Mouse (Mus musculus) cortical plate, adult 2 months (tissue): ENCODE measurements around the gene Rplp2. TPM values are rescaled to one million over a fixed set of nuclear protein-coding genes. Genes with fewer than 3 reads are reported as not detected.

Source experiments
- H3K27ac ChIP-seq: fragments of 200-500 bp; 2 replicates; pipeline ENCODE4 v1.5.1; 2012; ENCODE audit warnings: low read length, control low read depth, inconsistent platforms; ENCODE audit not compliant: insufficient read depth
- H3K4me1 ChIP-seq: fragments of 200-500 bp; 2 replicates; pipeline ENCODE4 v1.6.1; 2011; ENCODE audit warnings: low read length; ENCODE audit not compliant: control insufficient read depth, insufficient read depth
- H3K4me3 ChIP-seq: fragments of 200-500 bp; 2 replicates; pipeline ENCODE4 v1.5.1; 2011; ENCODE audit warnings: mild to moderate bottlenecking, low read length, control low read depth; ENCODE audit not compliant: insufficient read depth
- CTCF ChIP-seq: fragments of 200-500 bp; IDR thresholded peaks from 2 replicates; pipeline ENCODE4 v1.5.1; 2011; ENCODE audit warnings: mild to moderate bottlenecking, control low read depth, low read length; ENCODE audit not compliant: insufficient read depth; ENCODE audit errors: extremely low read depth
- POLR2A ChIP-seq: fragments of 200-500 bp; IDR thresholded peaks from 2 replicates; pipeline ENCODE4 v1.6.1; 2011; ENCODE audit warnings: mild to moderate bottlenecking, low read length, control low read depth; ENCODE audit not compliant: insufficient read depth; ENCODE audit errors: extremely low read depth
- polyA plus RNA-seq: library from polyadenylated mRNA; depleted of rRNA; stranded (reverse); fragments of >200 nt; gene quantifications from 2 replicates; pipeline ENCODE4 v1.2.3, GENCODE M21; 2012

Rplp2 gene
- polyA plus RNA-seq, 1 experiment, result 611 TPM

GRCm38 (mm10) chr7:141476981-141477370 lies 29.8 kb downstream of the Rplp2 start:
- no peak overlapping the region for H3K27ac ChIP-seq
- H3K4me1 ChIP-seq, result peaks cover 5% of the 10 kb centered on the region; the same call in 1 of the 2 replicates
- no peak for TF ChIP-seq POLR2A
- peak overlapping the region; percentile 81; the same call in 1 of the 2 replicates for H3K4me3 ChIP-seq

GRCm38 (mm10) chr7:141477578-141478269 lies 30.6 kb downstream of the Rplp2 start:
- H3K4me1 ChIP-seq, result peaks cover 5% of the 10 kb centered on the region; the same call in 1 of the 2 replicates
- no peak overlapping the region for H3K4me3 ChIP-seq
- TF ChIP-seq POLR2A (no peak), CTCF (no peak)
- H3K27ac ChIP-seq, result no peak overlapping the region

DNA sequence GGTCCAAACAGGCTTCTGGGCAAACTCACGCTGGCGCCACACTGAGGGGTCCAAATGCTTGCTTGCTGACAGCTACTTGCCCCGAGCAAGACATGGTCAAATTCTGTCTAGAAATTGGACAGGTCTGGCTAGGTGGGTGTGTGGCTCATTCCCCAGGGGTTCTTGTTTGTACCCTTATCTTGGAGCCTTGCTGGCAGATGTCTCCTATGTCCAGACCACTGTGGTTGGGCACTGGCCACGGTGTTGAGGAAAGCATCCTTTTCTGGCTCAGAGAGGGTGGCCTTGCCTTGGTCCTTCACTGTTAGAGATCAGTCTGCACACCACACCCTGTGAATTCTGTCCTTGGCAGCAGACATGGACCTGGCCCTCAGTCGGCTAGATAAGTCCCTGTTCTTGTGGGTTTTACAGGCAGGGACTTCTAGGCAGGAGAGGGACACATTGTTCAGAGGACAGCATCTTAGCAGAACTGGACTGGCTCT lies 31.1 kb downstream of the Rplp2 start:
- Histone ChIP-seq H3K4me3 (no peak overlapping the region), H3K4me1 (peaks cover 5% of the 10 kb centered on the region; the same call in 1 of the 2 replicates), H3K27ac (no peak overlapping the region)
- TF ChIP-seq CTCF, result no peak
- no peak for TF ChIP-seq POLR2A

GRCm38 (mm10) chr7:141480842-141481497 lies 33.8 kb downstream of the Rplp2 start:
- peak; percentile 99 for TF ChIP-seq CTCF
- no peak for TF ChIP-seq POLR2A
- Histone ChIP-seq H3K4me3 (peak overlapping the region; percentile 26; the same call in 1 of the 2 replicates), H3K4me1 (no peaks in the 10 kb centered on the region), H3K27ac (no peak overlapping the region)

DNA sequence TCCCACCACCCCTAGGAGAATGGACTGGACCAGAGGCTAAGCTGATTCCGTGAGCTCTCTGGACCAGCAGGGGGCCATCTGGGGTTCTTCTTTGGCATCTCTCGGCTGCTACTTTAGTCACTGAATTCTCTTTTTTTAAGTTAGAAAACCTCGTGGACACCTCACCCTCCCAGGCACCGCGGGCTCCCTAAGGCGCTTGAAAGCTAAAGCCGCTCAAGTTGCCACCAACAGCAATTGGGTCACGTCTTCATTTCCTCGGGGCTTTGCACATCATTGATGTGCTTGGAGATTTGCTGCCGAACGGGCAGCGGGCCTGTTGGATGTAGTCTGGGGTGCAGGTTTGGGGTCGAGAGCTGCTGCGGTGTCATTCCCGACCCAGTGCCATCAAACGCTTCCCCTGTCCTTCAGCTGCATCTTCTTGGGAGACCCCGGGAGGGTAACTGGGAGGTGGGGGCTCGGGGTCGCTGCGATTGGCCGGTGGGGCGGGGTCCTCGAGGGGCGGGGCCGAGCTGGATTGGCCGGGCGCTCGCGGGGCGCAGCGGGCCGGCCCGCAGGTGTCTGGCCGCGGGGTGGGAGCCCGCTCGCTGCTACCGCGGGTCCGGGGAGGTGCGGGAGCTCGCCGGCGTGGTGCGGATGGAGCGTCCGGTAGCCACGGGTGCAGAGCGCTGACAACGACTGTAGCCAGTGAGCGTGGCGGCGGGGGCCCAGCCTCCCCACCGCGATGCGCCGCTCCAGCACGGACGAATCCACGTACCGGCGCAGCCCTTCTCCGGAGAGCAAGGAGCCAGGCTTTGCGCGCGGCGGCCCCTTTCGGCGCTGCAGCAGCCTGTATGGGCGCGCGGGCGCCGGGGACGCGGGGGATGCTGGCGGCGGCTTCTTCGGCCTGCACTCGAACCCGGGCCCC lies 34.6 kb downstream of the Rplp2 start:
- H3K4me1 ChIP-seq, result no peaks in the 10 kb centered on the region
- peak overlapping the region; percentile 26 for H3K4me3 ChIP-seq
- no peak for TF ChIP-seq POLR2A
- peak; percentile 27; the same call in 1 of the 2 replicates for TF ChIP-seq CTCF
- H3K27ac ChIP-seq, result no peak overlapping the region

DNA sequence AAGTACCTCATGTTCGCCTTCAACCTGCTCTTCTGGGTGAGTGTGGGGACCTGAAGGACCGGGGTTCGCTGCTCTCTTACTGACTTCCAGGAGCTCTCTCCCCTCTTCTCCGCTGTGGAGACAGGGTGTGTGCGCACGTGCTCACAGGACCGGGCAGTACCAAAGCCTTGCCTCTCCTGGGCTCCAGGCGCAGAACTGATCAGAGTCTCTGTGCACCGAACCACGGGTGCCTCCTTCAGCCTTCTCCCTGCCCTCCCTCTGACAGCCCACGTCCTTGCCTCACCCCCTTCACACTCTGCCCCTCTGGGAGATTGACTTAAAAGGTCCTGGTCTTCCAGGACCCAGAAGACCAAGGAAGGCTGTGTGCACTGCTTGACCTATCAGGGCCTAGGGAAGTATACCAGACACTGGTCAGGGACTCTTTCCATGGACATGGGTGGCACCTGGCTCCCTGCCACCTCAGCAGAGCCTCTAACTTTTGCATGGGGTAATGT lies 35.4 kb downstream of the Rplp2 start:
- Histone ChIP-seq H3K27ac (no peak overlapping the region), H3K4me3 (peak overlapping the region; percentile 26), H3K4me1 (no peaks in the 10 kb centered on the region)
- no peak for TF ChIP-seq CTCF
- TF ChIP-seq POLR2A, result no peak

- TF ChIP-seq POLR2A (no peak), CTCF (no peak)
- no peak overlapping the region for H3K27ac ChIP-seq
- no peak overlapping the region for H3K4me3 ChIP-seq
- no peaks in the 10 kb centered on the region for H3K4me1 ChIP-seq
Observed at GRCm38 (mm10) chr7:141483114-141483653, 36.0 kb downstream of the Rplp2 start.

GRCm38 (mm10) chr7:141484186-141485120 lies 37.3 kb downstream of the Rplp2 start:
- no peaks in the 10 kb centered on the region for H3K4me1 ChIP-seq
- H3K27ac ChIP-seq, result no peak overlapping the region
- TF ChIP-seq POLR2A, result no peak
- TF ChIP-seq CTCF, result no peak
- H3K4me3 ChIP-seq, result no peak overlapping the region

- no peak for TF ChIP-seq POLR2A
- no peak for TF ChIP-seq CTCF
- Histone ChIP-seq H3K4me1 (no peaks in the 10 kb centered on the region), H3K27ac (no peak overlapping the region), H3K4me3 (no peak overlapping the region)
Observed at GRCm38 (mm10) chr7:141485186-141485585, 38.0 kb downstream of the Rplp2 start.
